Mouse (Mus musculus): Measurements from ENCODE around the gene Ankrd50.

DNA sequence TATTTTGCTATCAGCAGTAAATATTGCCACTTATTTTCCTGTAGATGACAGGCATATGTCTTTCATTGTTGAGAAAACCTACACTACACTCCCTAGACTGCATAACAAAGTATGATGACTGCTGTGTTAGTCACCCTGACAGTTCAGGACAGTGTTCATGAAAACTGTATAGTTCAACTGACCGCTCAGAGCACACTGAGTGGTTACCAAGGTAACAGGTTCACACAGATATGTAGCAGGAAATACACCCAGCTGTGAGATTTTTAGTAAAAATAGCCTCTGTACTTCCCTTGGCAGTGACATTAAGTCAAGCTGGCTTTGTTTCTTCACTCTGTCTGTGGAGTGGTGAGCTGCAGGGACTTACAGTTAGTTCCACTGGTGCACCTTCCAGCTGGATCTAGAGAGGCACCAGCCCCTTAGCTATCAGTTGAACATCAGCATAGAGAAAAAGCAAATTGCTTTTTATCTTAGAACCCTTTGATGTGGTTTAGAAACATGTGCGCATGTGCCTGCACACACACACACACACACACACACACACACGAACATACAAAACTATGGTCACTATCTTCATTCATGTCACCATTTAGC is 12.2 kb upstream of the Ankrd50 start:
- TF ChIP-seq CTCF (IDR thresholded peaks at IDR 0.05): no peak
- TF ChIP-seq POLR2A (IDR thresholded peaks at IDR 0.05; ENCODE audit: insufficient read depth, low read depth, low read length): no peak
